Mouse (Mus musculus): ENCODE data around the gene Slc22a3. TPM values are rescaled to one million over a fixed set of nuclear protein-coding genes. Genes with fewer than 3 reads are reported as not detected.

The Slc22a3 gene
- polyA plus RNA-seq, 1 experiment from 2014 or later = 3.1 TPM

GRCm38 (mm10) chr17:12468745-12469144 lies 38.8 kb downstream of the Slc22a3 start:
- no peak for DNase-seq (ENCODE audit: low spot score)

- DNase-seq (ENCODE audit: low spot score) = no peak
Observed at GRCm38 (mm10) chr17:12467642-12468041, 39.9 kb downstream of the Slc22a3 start.

- peak; percentile 53 for DNase-seq (ENCODE audit: low spot score)
Observed at GRCm38 (mm10) chr17:12466501-12467000, 41.0 kb downstream of the Slc22a3 start.

GRCm38 (mm10) chr17:12461168-12461567 lies 46.3 kb downstream of the Slc22a3 start:
- no peak for DNase-seq (ENCODE audit: low spot score)

- DNase-seq (ENCODE audit: low spot score) = peak; percentile 37
Observed at GRCm38 (mm10) chr17:12455143-12455790, 52.2 kb downstream of the Slc22a3 start.

- no peak for DNase-seq (ENCODE audit: low spot score)
Observed at GRCm38 (mm10) chr17:12453691-12454090, 53.8 kb downstream of the Slc22a3 start.

GRCm38 (mm10) chr17:12452862-12453531 lies 54.5 kb downstream of the Slc22a3 start:
- no peak for DNase-seq (ENCODE audit: low spot score)

- no peak for DNase-seq (ENCODE audit: low spot score)
Observed at GRCm38 (mm10) chr17:12451234-12451633, 56.3 kb downstream of the Slc22a3 start.

GRCm38 (mm10) chr17:12444561-12444960 lies 62.9 kb downstream of the Slc22a3 start:
- DNase-seq (ENCODE audit: low spot score) = no peak

GRCm38 (mm10) chr17:12437771-12438170 lies 69.7 kb downstream of the Slc22a3 start:
- no peak for DNase-seq (ENCODE audit: low spot score)

GRCm38 (mm10) chr17:12431707-12432106 lies 75.8 kb downstream of the Slc22a3 start:
- peak; percentile 36 for DNase-seq (ENCODE audit: low spot score)

GRCm38 (mm10) chr17:12428369-12428768 lies 79.1 kb downstream of the Slc22a3 start:
- DNase-seq (ENCODE audit: low spot score) = no peak

GRCm38 (mm10) chr17:12427156-12427555 lies 80.3 kb downstream of the Slc22a3 start:
- no peak for DNase-seq (ENCODE audit: low spot score)

- DNase-seq (ENCODE audit: low spot score) = no peak
Observed at GRCm38 (mm10) chr17:12422143-12422542, 85.4 kb downstream of the Slc22a3 start.

- peak; percentile 45 for DNase-seq (ENCODE audit: low spot score)
Observed at GRCm38 (mm10) chr17:12420886-12421574, 86.5 kb downstream of the Slc22a3 start.

GRCm38 (mm10) chr17:12419491-12420079 lies 87.9 kb downstream of the Slc22a3 start:
- no peak for DNase-seq (ENCODE audit: low spot score)

GRCm38 (mm10) chr17:12416250-12416895 lies 91.1 kb downstream of the Slc22a3 start:
- peak; percentile 78 for DNase-seq (ENCODE audit: low spot score)

GRCm38 (mm10) chr17:12415741-12416140 lies 91.8 kb downstream of the Slc22a3 start:
- no peak for DNase-seq (ENCODE audit: low spot score)

- DNase-seq (ENCODE audit: low spot score) = no peak
Observed at GRCm38 (mm10) chr17:12415031-12415735, 92.3 kb downstream of the Slc22a3 start.

- DNase-seq (ENCODE audit: low spot score) = no peak
Observed at GRCm38 (mm10) chr17:12412891-12413237, 94.6 kb downstream of the Slc22a3 start.

Measured in thymus, postnatal 0 days (tissue).